Mouse (Mus musculus): ENCODE results near the gene Hoxb5. TPM values are rescaled to one million over a fixed set of nuclear protein-coding genes. Genes with fewer than 3 reads are reported as not detected.

Hoxb5 gene
- total RNA-seq, 1 experiment from 2014 or later, result not detected

- ATAC-seq (ENCODE audit: extremely low read depth, insufficient number of reproducible peaks, low FRiP score, poor library complexity, severe bottlenecking), result no peak
Observed at GRCm38 (mm10) chr11:96270996-96271540, 32.1 kb upstream of the Hoxb5 start, which contains the start of gene Hoxb9. Gene Hoxb9 (plus strand): TSS chr11:96271457.

DNA sequence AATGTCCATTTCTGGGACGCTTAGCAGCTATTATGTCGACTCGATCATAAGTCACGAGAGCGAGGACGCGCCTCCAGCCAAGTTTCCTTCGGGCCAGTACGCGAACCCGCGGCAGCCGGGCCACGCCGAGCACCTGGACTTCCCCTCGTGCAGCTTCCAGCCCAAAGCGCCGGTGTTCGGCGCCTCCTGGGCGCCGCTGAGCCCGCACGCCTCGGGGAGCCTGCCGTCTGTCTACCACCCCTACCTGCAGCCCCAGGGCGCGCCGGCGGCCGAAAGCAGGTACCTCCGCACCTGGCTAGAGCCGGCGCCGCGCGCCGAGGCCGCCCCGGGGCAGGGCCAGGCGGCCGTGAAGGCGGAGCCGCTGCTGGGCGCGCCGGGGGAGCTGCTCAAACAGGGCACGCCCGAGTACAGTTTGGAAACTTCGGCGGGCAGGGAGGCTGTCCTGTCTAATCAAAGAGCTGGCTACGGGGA lies 31.6 kb upstream of the Hoxb5 start:
- ATAC-seq (ENCODE audit: extremely low read depth, insufficient number of reproducible peaks, low FRiP score, poor library complexity, severe bottlenecking), result no peak

DNA sequence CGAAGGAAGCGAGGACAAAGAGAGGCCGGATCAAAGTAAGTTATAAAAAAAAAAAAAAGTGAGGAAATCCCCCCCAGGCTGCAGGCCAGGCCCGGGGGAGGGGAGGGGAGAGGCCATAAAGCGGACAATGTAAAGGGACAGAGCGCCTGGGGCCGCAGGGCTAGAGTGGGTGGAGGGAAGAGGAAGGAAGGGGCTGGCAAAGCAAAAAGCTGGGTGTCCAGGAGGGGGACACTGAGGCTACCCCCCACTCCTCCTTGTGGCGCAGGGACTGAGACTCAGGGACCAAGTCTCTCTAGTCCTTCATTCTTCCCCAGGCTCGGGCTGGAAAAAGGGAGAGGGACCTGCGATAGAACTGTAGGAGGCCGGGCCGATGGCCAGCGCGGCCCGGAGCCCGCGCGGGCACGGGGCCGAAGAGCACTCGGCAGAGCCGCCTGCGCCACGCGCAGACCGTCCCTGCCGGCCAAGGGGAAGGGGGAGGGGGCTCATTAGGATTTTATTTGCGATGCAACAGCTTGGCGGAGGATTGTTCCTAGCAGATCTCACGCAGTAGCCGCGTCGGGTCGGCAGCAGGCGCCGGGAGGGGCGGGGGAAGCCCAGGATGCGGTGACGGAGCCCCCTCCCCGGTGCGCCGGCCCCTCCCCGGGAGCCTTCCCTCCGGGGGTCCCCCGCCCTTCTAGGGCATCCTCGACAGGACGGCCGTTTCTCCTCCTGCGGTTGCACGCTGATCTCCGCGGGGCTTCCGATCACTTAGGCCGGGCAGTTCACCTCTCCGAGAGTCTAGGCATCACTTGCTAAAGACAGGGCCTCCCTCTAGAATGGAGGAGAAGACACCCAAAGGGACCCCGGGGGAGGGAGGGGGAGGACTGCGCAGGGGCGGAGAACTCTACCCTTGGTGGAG lies 30.9 kb upstream of the Hoxb5 start:
- ATAC-seq (ENCODE audit: extremely low read depth, insufficient number of reproducible peaks, low FRiP score, poor library complexity, severe bottlenecking), result no peak

DNA sequence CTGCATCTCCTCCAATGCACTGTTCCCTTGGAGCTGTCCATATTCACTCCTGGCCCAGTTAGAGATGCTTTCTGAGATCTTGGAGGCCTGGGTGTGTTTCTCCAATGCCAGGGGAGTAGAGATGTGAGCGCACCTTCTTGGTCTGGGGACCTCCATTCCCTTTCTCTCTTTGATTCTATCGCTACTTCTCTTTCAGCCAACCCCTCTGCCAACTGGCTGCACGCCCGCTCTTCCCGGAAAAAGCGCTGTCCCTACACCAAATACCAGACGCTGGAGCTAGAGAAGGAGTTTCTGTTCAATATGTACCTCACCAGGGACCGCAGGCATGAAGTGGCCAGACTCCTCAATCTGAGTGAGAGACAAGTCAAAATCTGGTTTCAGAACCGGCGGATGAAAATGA lies 28.7 kb upstream of the Hoxb5 start:
- no peak for ATAC-seq (ENCODE audit: extremely low read depth, insufficient number of reproducible peaks, low FRiP score, poor library complexity, severe bottlenecking)

DNA sequence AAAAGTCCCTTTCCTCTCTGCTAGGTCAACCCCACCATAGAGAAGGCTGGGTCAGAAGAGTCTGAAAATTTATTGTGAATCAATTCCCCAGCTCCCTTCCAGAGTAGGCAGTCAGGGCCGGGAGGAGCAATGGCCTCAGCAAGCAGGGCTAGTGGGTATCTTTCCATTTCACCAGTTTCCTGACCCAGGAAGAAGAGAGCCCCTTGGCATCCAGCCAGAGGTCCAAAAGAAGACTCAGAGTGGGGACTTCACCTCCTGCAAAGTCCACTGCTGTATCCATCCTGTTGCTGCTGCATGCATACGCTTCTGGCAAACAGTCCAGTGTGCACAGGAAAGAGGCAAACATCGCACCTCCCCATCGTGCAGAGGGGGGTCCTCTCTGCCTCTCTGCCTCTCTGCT lies 27.2 kb upstream of the Hoxb5 start:
- ATAC-seq (ENCODE audit: extremely low read depth, insufficient number of reproducible peaks, low FRiP score, poor library complexity, severe bottlenecking), result no peak

GRCm38 (mm10) chr11:96277151-96278044 lies 25.7 kb upstream of the Hoxb5 start:
- ATAC-seq (ENCODE audit: extremely low read depth, insufficient number of reproducible peaks, low FRiP score, poor library complexity, severe bottlenecking), result no peak

DNA sequence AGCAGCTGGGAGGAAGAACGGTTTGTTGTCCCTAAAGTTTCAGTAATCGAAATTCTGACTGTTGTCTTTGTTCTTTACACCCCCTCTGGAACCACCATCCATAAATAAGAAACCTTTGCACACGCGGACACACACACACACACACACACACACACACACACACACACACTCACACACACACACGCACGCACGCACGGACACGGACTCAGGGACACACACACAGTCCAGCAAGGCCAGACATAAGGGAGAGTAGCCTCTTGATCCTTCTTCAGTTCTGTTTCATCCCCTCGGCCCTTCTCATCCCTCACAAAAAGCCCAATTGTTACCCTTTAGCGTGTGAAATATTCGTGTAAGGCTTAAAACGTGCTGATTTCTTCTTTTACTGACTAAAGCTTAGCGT lies 24.8 kb upstream of the Hoxb5 start:
- no peak for ATAC-seq (ENCODE audit: extremely low read depth, insufficient number of reproducible peaks, low FRiP score, poor library complexity, severe bottlenecking)

- ATAC-seq (ENCODE audit: extremely low read depth, insufficient number of reproducible peaks, low FRiP score, poor library complexity, severe bottlenecking), result peak; percentile 70; the same call in 1 of the 2 replicates
Observed at GRCm38 (mm10) chr11:96278773-96279172, 24.4 kb upstream of the Hoxb5 start.

DNA sequence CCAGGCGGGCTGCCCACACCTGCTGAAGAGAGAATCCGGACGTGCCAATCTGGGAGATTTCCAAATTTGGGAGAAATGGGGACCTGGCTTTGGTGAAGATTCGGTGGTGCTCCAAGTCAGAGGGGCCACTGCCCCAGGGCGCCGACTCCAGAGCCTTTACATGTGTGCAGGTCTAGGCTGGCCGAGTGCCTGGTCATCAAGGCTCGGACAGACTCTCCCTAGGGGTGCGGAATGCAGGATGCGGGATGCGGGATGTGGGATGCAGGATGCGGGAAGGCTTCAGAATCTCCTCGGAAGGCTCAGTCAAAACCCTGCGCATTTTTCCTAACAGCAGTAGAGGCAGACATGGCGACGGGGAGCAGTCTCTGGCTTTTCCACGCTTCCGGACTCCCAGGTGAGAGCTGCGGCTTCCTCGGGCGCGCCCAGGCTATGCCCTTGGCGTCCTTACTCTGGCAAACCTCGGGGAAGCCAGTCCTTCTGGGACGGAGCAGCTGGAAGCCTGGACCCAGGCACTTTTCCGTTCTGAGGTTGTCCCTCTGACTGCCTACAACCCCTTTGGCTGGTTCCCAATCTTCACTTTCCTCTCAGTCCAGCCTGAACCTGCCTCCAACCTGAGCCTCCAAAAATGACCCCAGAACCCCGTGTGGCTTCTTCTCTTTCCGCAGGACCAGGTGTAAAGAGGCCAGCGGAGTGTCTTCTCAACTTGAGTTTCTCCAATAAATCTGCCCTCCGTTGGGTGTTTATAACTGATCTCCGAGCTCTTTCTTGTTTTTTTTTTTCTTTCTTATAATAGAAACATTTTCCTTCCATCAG lies 23.5 kb upstream of the Hoxb5 start:
- ATAC-seq (ENCODE audit: extremely low read depth, insufficient number of reproducible peaks, low FRiP score, poor library complexity, severe bottlenecking), result no peak

DNA sequence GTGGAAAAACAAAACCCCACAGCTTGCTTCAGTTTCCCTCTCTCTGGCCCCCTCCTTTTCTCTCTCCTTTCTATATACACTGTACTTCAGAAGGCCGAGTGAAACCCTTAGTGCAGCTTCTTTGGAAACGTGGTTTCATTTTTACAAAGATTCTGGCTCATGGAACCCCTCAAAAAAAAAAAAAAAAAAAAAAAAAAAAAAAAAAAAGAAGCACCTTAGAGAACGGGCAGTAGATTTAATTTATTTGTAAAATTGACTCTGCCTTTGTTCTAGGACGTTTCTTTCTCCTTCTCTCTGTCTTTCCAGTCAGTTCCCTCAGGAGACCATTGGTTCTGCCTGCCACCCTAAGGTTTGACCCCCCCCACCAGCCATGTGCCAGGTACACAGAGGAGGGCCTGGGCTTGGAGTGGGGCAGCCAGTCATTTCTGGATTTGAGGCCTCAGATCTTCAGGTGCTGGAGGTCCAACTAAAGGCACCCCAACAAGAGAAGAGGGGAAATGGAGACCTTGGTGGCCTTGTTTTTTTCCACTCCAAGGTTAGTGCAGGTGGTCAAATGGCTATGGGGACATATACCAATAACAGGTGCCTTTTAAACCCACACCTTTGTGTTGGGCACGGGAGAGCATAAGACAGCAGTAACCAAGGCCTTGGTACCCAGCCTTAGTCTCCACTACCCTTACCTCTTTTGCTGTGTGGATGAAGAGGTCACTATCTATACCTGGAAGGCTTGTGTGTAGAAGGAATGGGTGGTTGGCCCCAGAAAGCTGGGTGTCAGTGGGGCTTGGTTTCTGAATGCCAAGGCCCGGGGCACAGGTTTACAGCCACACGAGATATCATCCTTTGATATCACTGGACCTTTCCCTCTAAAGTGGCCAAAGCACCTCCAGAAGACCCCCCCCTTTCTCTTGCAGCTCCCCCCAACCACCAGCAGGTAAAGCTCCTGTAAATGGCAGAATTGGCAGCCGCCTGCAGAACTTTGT lies 22.4 kb upstream of the Hoxb5 start:
- no peak for ATAC-seq (ENCODE audit: extremely low read depth, insufficient number of reproducible peaks, low FRiP score, poor library complexity, severe bottlenecking)

DNA sequence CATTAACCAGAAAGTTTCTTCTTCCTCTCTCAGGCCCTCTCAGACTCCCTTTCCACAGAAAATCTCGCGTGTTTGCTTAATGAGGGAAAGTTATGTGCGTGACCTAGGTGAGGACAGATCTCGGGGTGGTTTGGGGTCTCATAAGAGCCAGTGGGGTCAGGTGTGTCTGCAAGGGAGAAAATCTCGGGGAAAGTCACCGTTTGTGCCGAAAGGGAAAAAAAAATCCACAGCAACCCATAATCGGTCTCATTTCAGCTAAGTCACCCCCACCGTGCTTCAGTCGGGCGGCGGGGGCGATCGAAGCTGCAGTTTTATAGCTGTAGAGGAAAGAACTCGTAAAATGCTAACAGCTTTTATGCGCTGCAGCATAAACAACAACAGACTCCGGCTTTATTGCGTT lies 21.7 kb upstream of the Hoxb5 start:
- ATAC-seq (ENCODE audit: extremely low read depth, insufficient number of reproducible peaks, low FRiP score, poor library complexity, severe bottlenecking), result no peak

DNA sequence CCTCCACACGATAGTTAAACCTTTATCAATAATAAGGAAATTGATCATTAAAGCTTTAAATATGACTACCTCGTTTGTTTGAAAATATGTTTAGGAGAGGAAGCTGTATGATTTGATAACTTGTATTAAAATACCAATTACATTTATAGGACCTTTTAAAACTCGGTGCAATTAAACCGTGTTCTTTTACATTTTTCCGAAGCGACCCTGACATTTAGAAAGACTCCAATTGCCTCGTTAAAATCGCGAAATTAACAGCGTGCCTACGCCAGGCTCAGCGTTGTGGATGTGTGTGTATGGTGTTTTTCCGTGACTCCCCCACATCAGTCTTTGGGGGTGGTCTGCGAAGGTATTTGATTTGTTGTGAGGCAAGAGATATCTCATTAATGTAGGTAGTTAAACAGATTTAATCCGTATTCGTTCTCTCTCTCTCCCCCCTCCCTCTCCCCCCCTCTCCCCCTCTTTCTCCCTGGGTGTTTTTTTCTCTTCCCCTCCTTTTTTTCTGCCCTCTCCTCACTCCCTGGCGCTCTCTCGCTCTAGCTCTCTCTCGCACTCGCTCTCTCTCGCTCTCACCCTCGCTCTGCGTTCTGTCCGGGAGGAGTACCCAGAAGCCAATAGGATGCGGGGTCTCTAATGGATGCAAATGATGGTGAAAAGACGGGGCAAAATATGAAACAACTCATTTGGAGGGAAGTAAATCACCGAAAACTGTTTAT lies 21.1 kb upstream of the Hoxb5 start, which contains the start of gene Hoxb8:
Gene Hoxb8, plus strand, starts transcription at position 51 of the 716 bp plus-strand sequence.
- no peak for ATAC-seq (ENCODE audit: extremely low read depth, insufficient number of reproducible peaks, low FRiP score, poor library complexity, severe bottlenecking)

- ATAC-seq (ENCODE audit: extremely low read depth, insufficient number of reproducible peaks, low FRiP score, poor library complexity, severe bottlenecking), result no peak
Observed at GRCm38 (mm10) chr11:96282795-96283430, 20.2 kb upstream of the Hoxb5 start.

GRCm38 (mm10) chr11:96284041-96284749 lies 18.9 kb upstream of the Hoxb5 start:
- ATAC-seq (ENCODE audit: extremely low read depth, insufficient number of reproducible peaks, low FRiP score, poor library complexity, severe bottlenecking), result peak; percentile 40; the same call in 1 of the 2 replicates

- no peak for ATAC-seq (ENCODE audit: extremely low read depth, insufficient number of reproducible peaks, low FRiP score, poor library complexity, severe bottlenecking)
Observed at GRCm38 (mm10) chr11:96284774-96285734, 18.1 kb upstream of the Hoxb5 start.
